Mouse (Mus musculus) heart, postnatal 10 days (tissue): ENCODE data around the gene Zbed5. TPM values are rescaled to one million over a fixed set of nuclear protein-coding genes. Genes with fewer than 3 reads are reported as not detected.

ENCODE experiments used
- DNase-seq, 2 experiments: peaks; one replicate each; pipeline ENCODE4 v3.0.0; 2021
- intact Hi-C: fragments of 180-260 bp; cut with DNase I; formaldehyde crosslinking; loops from one replicate; pipeline ENCODE4 v1.15.1; 2025
- total RNA-seq, 2 experiments: library from RNA; stranded (reverse); gene quantifications; 2 replicates each; pipeline ENCODE4 v1.2.3; 2021

Zbed5 gene
- total RNA-seq, 2 experiments from 2014 or later: 0.89 to 0.97 TPM

DNA sequence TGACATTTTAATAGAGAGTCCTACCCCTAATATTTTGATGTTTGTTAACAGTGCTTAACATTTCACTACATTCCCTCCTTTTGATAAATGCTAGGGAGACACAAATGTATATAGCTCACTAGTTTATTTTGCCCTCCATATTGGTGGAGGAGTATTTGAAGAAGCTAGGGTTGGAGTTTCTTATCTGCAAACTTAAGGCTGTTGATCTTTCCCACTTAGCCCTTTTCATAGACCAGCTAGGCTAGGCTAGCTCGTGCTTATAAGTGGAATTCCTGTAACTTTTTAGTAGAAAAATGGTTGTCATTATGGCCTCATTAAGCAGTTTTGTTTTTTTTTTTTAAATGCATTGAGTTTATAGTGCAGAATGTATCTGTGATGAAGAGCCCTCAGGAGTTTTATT lies 47.9 kb downstream of the Zbed5 start:
- intact Hi-C loops: no loop called here
- no peak for DNase-seq

DNA sequence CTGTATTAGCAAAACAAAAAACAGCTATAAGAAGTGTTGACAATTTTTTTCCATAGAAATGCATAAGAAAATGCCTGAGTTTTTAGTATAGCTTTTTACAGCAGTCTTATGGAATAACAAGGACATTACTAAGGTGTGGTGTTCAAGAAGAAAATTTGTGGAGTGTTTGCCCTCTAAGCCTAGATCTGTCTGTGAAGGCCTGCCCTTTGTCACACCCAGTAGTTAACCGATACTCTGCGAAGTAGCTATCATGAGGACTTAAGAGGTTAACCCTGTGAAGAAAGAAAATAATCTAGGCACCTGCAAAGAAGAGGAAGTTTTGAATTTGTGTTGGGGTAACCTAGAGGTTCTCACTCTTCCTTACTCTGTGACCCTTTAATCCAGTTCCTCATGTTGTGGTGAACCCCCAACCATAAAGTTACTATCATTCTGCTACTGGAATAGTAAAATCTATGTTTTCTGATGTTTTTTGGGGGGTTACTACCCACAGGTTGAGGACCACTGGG lies 52.1 kb downstream of the Zbed5 start:
- intact Hi-C loops: no loop called here
- no peak for DNase-seq

GRCm38 (mm10) chr5:129952143-129952542 lies 56.6 kb downstream of the Zbed5 start:
- no peak for DNase-seq
- intact Hi-C loops: no loop called here

Other genes starting within 250 kb of the Zbed5 start
- 1 to 10 TPM; 4.0 to 4.2 TPM for gene Zfp11, start 225.6 kb upstream of the Zbed5 start, total RNA-seq
- gene Sept14, start 187.2 kb upstream of the Zbed5 start, total RNA-seq: not detected
- 10 to 100 TPM; 88.6 to 91.5 TPM for gene Mrps17, start 180.2 kb upstream of the Zbed5 start, total RNA-seq
- gene Nipsnap2, start 170.7 kb upstream of the Zbed5 start, total RNA-seq: 100 to 1,000 TPM; 591 to 619 TPM
- gene Psph, start 108.3 kb upstream of the Zbed5 start, total RNA-seq: 10 to 100 TPM; 12.4 to 15.9 TPM
- 10 to 100 TPM; 15.2 to 15.6 TPM for gene Sumf2, start 48.7 kb upstream of the Zbed5 start, total RNA-seq
- 100 to 1,000 TPM; 922 to 943 TPM for gene Chchd2, start 8.3 kb upstream of the Zbed5 start, total RNA-seq
- gene Phkg1, start 2.8 kb downstream of the Zbed5 start, total RNA-seq: 1 to 10 TPM; 3.2 to 5.7 TPM
- gene Nupr1l, start 12.8 kb downstream of the Zbed5 start, total RNA-seq: under 1 TPM; 0.48 to 0.82 TPM
- gene Vkorc1l1, start 46.2 kb downstream of the Zbed5 start, total RNA-seq: 10 to 100 TPM; 18.5 to 19.9 TPM
- 10 to 100 TPM; 24.5 to 25.4 TPM for gene Gusb, start 107.3 kb downstream of the Zbed5 start, total RNA-seq
- 10 to 100 TPM in 1 of 2 experiments, 1 to 10 TPM in 1; 9.6 to 10.0 TPM for gene Asl, start 133.5 kb downstream of the Zbed5 start, total RNA-seq
- 10 to 100 TPM; 14.9 to 15.1 TPM for gene Crcp, start 133.6 kb downstream of the Zbed5 start, total RNA-seq
- 10 to 100 TPM; 22.5 to 24.8 TPM for gene Tpst1, start 177.6 kb downstream of the Zbed5 start, total RNA-seq
- gene Kctd7, start 249.1 kb downstream of the Zbed5 start, total RNA-seq: 1 to 10 TPM; 2.5 to 3.9 TPM